Mouse (Mus musculus): Measurements from ENCODE around the gene Zfp354a. TPM values are rescaled to one million over a fixed set of nuclear protein-coding genes. Genes with fewer than 3 reads are reported as not detected.

Zfp354a gene
- polyA plus RNA-seq, 1 experiment from 2014 or later, result 12.0 TPM

DNA sequence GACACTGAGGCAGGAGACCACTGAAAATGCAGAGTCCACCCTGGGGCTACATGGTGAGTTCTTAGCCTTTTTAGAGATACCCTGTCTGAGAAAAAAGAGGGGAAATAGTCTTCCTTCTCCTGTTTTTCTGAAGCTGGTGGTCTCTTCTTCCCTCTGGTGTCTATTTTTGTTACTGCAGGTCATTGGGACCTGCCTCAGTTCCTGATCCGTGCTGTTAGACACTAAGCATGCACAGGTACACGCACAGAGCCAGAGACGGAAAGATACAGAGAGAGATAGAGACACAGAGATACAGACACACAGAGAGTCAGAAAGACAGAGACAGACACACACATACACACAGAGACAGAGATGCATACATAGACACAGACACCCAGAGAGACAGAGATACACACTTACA lies 5.8 kb upstream of the Zfp354a start:
- no peaks in the 10 kb centered on the region for H3K4me1 ChIP-seq
- no peak overlapping the region for H3K27ac ChIP-seq (replicated peaks)
- H3K9me3 ChIP-seq (replicated peaks), result no peaks in the 10 kb centered on the region
- H3K9ac ChIP-seq (replicated peaks), result no peak overlapping the region
- no peaks in the 10 kb centered on the region for H3K36me3 ChIP-seq
- WGBS, result 55% methylated on average over 3 of the region's 3 CpGs
- no peaks in the 10 kb centered on the region for H3K27me3 ChIP-seq (replicated peaks)
- H3K4me3 ChIP-seq (replicated peaks), result no peak overlapping the region
- H3K4me2 ChIP-seq, result no peak overlapping the region
- ATAC-seq (ENCODE audit: low FRiP score), result no peak

DNA sequence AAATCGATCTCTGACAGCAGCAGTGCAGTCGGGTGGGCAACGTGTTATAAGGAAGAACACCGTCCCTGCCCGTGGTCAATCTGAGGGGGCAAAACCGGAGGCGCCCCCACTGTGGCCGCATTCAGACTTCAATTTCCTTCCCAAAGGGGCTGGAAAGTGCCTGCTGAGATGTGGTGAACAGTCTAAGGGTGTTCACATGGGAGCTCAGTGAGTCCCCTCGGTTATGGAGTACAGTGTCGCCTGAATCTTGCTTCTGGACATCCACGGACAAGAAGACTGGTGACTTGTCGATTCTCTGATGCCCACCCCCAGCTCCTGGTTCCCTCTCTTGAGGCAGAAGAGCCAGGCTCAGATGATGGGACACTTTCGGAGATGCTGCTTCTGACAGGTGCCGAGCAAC lies 583 bp downstream of the Zfp354a start:
- 17% methylated on average over 14 of the region's 14 CpGs for WGBS
- H3K27ac ChIP-seq (replicated peaks), result 0 out of 2 replicates have a peak overlapping the region, but pooled peaks have one; percentile 69

DNA sequence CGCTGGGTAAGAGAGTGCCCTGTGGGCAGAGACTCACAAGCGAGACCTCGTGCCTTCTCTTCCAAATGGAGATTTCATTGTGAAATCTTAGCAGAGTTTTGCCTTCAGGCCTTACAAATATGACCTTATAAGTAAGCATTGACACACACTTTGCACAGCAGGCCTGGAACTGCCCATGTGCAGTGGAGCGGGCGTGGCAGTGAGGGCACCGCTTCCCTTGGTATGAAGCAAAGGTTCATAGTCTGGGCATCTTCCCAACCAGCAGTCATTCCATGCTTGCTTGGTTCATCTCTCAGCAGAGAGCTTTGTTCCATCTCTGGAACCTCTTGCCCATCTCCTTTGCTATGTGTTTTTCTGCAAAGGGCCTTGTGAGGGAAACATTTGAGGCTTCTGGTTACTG lies 1.9 kb downstream of the Zfp354a start:
- Histone ChIP-seq H3K36me3 (peaks cover 41% of the 10 kb centered on the region), H3K27ac (replicated peaks) (no peak overlapping the region), H3K9ac (replicated peaks) (no peak overlapping the region), H3K9me3 (replicated peaks) (no peaks in the 10 kb centered on the region), H3K27me3 (replicated peaks) (no peaks in the 10 kb centered on the region), H3K4me2 (no peak overlapping the region), H3K4me3 (replicated peaks) (no peak overlapping the region), H3K4me1 (peaks cover 17% of the 10 kb centered on the region)
- no peak for ATAC-seq (ENCODE audit: low FRiP score)
- WGBS, result 97% methylated on average over 6 of the region's 6 CpGs

More for the DNA sequence above, 583 bp downstream of the Zfp354a start:
- Histone ChIP-seq H3K4me3 (replicated peaks) (peak overlapping the region; percentile 67), H3K9me3 (replicated peaks) (no peaks in the 10 kb centered on the region), H3K27me3 (replicated peaks) (no peaks in the 10 kb centered on the region), H3K9ac (replicated peaks) (peak overlapping the region; percentile 74), H3K4me1 (peaks cover 17% of the 10 kb centered on the region), H3K4me2 (peak overlapping the region; percentile 60), H3K36me3 (peaks cover 28% of the 10 kb centered on the region)
- ATAC-seq (ENCODE audit: low FRiP score), result peak; percentile 64; the same call in 1 of the 2 replicates

DNA sequence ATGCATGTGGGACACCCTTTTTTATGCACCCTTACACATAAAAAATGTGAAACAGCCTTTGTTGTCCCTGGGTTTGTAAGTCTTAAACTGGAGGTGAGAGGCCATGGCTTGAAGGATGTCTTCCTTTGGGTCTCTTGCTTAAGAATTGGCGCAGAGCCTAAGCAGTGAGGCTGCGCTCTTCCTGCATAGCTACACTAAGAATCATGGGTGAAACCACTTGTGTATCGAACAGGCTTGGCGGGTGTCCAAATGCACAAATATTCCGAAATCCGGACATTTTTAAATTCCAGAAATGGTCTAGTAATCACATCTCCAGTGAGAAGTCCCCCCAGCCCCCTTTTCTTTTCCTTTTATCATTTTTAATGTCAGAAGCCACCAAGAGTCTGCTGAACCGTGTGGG lies 4.2 kb downstream of the Zfp354a start:
- no peak for ATAC-seq (ENCODE audit: low FRiP score)
- H3K36me3 ChIP-seq, result peaks cover 64% of the 10 kb centered on the region
- 93% methylated on average over 7 of the region's 7 CpGs for WGBS

DNA sequence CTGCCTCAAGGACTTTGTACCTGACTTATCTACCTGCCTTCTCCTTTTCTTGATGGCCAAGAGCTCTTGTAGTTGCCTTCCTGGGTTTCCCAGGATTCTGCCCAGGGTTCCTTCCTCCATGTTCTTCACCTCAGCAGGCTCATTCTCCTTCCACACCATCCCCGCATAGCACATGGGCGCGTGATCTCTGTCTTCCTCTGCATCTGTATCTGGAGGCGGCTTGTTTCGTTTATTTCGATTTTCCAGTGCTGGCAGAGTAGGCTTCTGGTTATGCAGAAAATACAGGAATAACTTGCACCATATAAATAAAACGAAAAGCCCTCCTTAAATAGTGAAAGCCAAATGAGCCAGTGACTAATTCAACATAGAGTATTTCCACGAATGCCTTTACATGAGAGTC lies 4.8 kb downstream of the Zfp354a start:
- no peaks in the 10 kb centered on the region for H3K27me3 ChIP-seq (replicated peaks)
- no peak for ATAC-seq (ENCODE audit: low FRiP score)
- peaks cover 17% of the 10 kb centered on the region for H3K4me1 ChIP-seq
- peaks cover 70% of the 10 kb centered on the region for H3K36me3 ChIP-seq
- H3K9ac ChIP-seq (replicated peaks), result no peak overlapping the region
- no peak overlapping the region for H3K4me3 ChIP-seq (replicated peaks)
- WGBS, result 98% methylated on average over 8 of the region's 8 CpGs
- H3K27ac ChIP-seq (replicated peaks), result no peak overlapping the region
- H3K9me3 ChIP-seq (replicated peaks), result 0 out of 2 replicates have a peak, but pooled peaks cover 4% of the 10 kb centered on the region
- no peak overlapping the region for H3K4me2 ChIP-seq

More for the DNA sequence above, 4.2 kb downstream of the Zfp354a start:
- Histone ChIP-seq H3K27ac (replicated peaks) (no peak overlapping the region), H3K9me3 (replicated peaks) (no peaks in the 10 kb centered on the region), H3K4me2 (no peak overlapping the region), H3K27me3 (replicated peaks) (no peaks in the 10 kb centered on the region), H3K9ac (replicated peaks) (no peak overlapping the region), H3K4me1 (peaks cover 17% of the 10 kb centered on the region), H3K4me3 (replicated peaks) (no peak overlapping the region)

DNA sequence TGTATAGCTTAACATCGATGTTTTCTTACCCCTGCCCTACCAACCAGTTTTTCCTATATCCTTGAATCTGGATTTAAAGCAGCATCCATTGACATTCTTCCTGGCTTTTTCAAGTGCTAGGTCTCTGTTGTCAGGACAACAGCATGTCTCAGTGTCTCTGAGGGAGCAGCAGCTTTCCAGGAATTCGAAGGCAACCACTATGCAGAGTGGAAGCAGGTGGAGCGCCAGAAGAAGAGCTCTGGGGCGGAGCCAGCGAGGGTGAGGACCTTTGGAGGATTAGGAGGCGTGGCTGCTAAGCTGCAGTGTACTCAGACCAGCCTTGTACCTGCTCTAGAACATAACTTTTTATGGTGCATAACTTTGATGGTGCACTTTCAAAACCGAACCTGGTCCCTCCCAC lies 25.5 kb downstream of the Zfp354a start:
- WGBS, result 48% methylated on average over 7 of the region's 7 CpGs
- H3K9ac ChIP-seq (replicated peaks), result no peak overlapping the region
- no peak for ATAC-seq (ENCODE audit: low FRiP score)
- H3K36me3 ChIP-seq, result no peaks in the 10 kb centered on the region
- H3K27me3 ChIP-seq (replicated peaks), result no peaks in the 10 kb centered on the region
- H3K4me3 ChIP-seq (replicated peaks), result no peak overlapping the region
- H3K4me1 ChIP-seq, result no peaks in the 10 kb centered on the region
- H3K9me3 ChIP-seq (replicated peaks), result no peaks in the 10 kb centered on the region
- H3K4me2 ChIP-seq, result no peak overlapping the region
- no peak overlapping the region for H3K27ac ChIP-seq (replicated peaks)

DNA sequence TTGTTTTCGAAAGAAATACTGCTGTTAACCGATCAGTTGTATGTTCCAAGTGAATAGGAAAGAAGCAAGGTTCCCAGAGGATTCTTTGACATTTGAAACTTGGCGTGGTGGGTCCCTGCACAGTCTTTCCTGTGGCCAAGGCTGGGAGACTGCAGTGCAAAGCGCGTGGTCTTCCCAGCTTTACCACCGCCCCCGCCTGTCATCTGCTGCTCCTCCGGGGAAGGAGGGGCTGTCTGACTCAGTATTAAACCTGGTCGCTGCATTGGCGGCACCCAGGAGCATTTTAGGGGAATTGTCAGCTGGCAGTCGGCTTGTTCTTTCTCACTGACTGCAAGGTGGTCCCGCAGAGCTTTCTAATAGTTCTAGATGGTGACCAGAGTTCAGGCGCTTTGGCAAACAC lies 26.2 kb downstream of the Zfp354a start:
- Histone ChIP-seq H3K27me3 (replicated peaks) (no peaks in the 10 kb centered on the region), H3K4me2 (no peak overlapping the region), H3K27ac (replicated peaks) (no peak overlapping the region), H3K36me3 (no peaks in the 10 kb centered on the region), H3K4me3 (replicated peaks) (no peak overlapping the region), H3K9me3 (replicated peaks) (no peaks in the 10 kb centered on the region), H3K9ac (replicated peaks) (no peak overlapping the region), H3K4me1 (no peaks in the 10 kb centered on the region)
- ATAC-seq (ENCODE audit: low FRiP score), result no peak
- WGBS, result 69% methylated on average over 13 of the region's 13 CpGs

DNA sequence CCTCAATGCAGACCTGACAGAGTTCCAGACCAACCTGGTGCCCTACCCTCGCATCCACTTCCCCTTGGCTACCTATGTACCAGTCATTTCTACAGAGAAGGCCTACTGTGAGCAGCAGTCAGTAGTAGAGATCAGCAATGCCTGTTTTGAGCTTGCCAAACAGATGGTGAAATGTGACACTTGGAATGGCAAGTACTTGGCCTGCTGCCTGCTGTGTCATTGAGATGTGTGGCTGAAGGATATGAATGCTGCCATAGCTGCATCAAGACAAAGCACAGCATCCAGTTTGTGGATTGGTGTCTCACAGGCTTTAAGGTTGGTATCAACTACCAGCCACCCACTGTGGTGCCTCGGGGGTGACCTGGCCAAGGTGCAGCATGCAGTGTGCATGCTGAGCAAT lies 48.2 kb downstream of the Zfp354a start:
- Histone ChIP-seq H3K4me1 (no peaks in the 10 kb centered on the region), H3K4me2 (no peak overlapping the region), H3K9ac (replicated peaks) (no peak overlapping the region), H3K9me3 (replicated peaks) (no peaks in the 10 kb centered on the region; the same call in 1 of the 2 replicates), H3K27me3 (replicated peaks) (no peaks in the 10 kb centered on the region), H3K27ac (replicated peaks) (no peak overlapping the region), H3K36me3 (no peaks in the 10 kb centered on the region), H3K4me3 (replicated peaks) (no peak overlapping the region)
- 88% methylated on average over 2 of the region's 2 CpGs for WGBS
- ATAC-seq (ENCODE audit: low FRiP score), result no peak

DNA sequence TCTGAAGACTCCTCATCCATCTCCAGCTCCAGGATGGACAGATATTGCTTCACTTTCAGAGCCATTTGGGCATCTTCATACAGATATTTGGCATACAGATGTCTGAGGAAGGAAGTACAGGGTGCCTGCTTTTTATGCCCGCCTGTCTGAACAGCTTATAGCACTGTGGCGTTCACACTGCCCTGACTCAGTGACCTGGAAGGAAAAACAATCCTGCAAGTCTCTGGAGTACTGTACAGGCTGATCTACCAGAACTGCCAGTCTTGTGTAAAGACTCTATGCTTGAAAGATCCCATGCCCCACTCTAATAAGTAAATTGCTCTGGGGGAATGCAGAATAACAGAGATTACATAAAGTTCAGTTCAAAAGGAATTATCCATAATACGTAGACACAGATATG lies 51.6 kb downstream of the Zfp354a start:
- Histone ChIP-seq H3K27ac (replicated peaks) (no peak overlapping the region), H3K4me2 (no peak overlapping the region), H3K4me1 (no peaks in the 10 kb centered on the region), H3K4me3 (replicated peaks) (no peak overlapping the region), H3K27me3 (replicated peaks) (no peaks in the 10 kb centered on the region), H3K9me3 (replicated peaks) (no peaks in the 10 kb centered on the region; the same call in 1 of the 2 replicates), H3K9ac (replicated peaks) (no peak overlapping the region), H3K36me3 (no peaks in the 10 kb centered on the region)
- WGBS, result 73% methylated on average over 3 of the region's 3 CpGs
- no peak for ATAC-seq (ENCODE audit: low FRiP score)

Other genes with a start within 250 kb of the Zfp354a start
- 45.0 and 52.3 TPM in 2 replicates for gene Zfp354c, start 231.5 kb upstream of the Zfp354a start, polyA plus RNA-seq (2015; fragmentation: Nextera tagmentation; extraction: Ambion mirVana)
- 1.5 TPM in 2 replicates for gene Zfp879, start 217.7 kb upstream of the Zfp354a start, polyA plus RNA-seq (2015; fragmentation: Nextera tagmentation; extraction: Ambion mirVana)
- 0.04 and 0.11 TPM in 2 replicates for gene Grm6, start 208.6 kb upstream of the Zfp354a start, polyA plus RNA-seq (2015; fragmentation: Nextera tagmentation; extraction: Ambion mirVana)
- gene Zfp454, start 171.6 kb upstream of the Zfp354a start, polyA plus RNA-seq (2015; fragmentation: Nextera tagmentation; extraction: Ambion mirVana), result 9.3 and 10.8 TPM in 2 replicates
- 34.9 and 38.5 TPM in 2 replicates for gene Zfp2, start 143.1 kb upstream of the Zfp354a start, polyA plus RNA-seq (2015; fragmentation: Nextera tagmentation; extraction: Ambion mirVana)
- 5.2 and 5.9 TPM in 2 replicates for gene Zfp354b, start 127.6 kb upstream of the Zfp354a start, polyA plus RNA-seq (2015; fragmentation: Nextera tagmentation; extraction: Ambion mirVana)
- gene 4933414I15Rik, start 115.5 kb upstream of the Zfp354a start, polyA plus RNA-seq (2015; fragmentation: Nextera tagmentation; extraction: Ambion mirVana), result not detected in 2 replicates
- gene Prop1, start 105.5 kb upstream of the Zfp354a start, polyA plus RNA-seq (2015; fragmentation: Nextera tagmentation; extraction: Ambion mirVana), result not detected in 2 replicates
- gene Olfr1378, start 92.7 kb upstream of the Zfp354a start, polyA plus RNA-seq (2015; fragmentation: Nextera tagmentation; extraction: Ambion mirVana), result not detected in 2 replicates
- gene Olfr1377, start 77.3 kb upstream of the Zfp354a start, polyA plus RNA-seq (2015; fragmentation: Nextera tagmentation; extraction: Ambion mirVana), result not detected in 2 replicates
- gene Olfr51, start 55.7 kb upstream of the Zfp354a start, polyA plus RNA-seq (2015; fragmentation: Nextera tagmentation; extraction: Ambion mirVana), result not detected in 2 replicates
- not detected in 2 replicates for gene Olfr54, start 45.0 kb upstream of the Zfp354a start, polyA plus RNA-seq (2015; fragmentation: Nextera tagmentation; extraction: Ambion mirVana)
- not detected in 2 replicates for gene Olfr1375, start 11.1 kb upstream of the Zfp354a start, polyA plus RNA-seq (2015; fragmentation: Nextera tagmentation; extraction: Ambion mirVana)
- not detected in 2 replicates for gene Gm12569, start 161.2 kb downstream of the Zfp354a start, polyA plus RNA-seq (2015; fragmentation: Nextera tagmentation; extraction: Ambion mirVana)
- 118 and 124 TPM in 2 replicates for gene Clk4, start 202.5 kb downstream of the Zfp354a start, polyA plus RNA-seq (2015; fragmentation: Nextera tagmentation; extraction: Ambion mirVana)
- 0.49 and 0.54 TPM in 2 replicates for gene BC049762, start 203.8 kb downstream of the Zfp354a start, polyA plus RNA-seq (2015; fragmentation: Nextera tagmentation; extraction: Ambion mirVana)
- 9.1 and 10.5 TPM in 2 replicates for gene Col23a1, start 230.7 kb downstream of the Zfp354a start, polyA plus RNA-seq (2015; fragmentation: Nextera tagmentation; extraction: Ambion mirVana)

Data from neural tube, embryonic 15.5 days (tissue).